8 mouse cellular contexts compared by ENCODE assay signal in genomic region chr15:98167645-98168621, GRCm38 (mm10). TPM values are rescaled to one million over a fixed set of nuclear protein-coding genes. Genes with fewer than 3 reads are reported as not detected.
DNase-seq lines count a peak whose midpoint lies in the region; ATAC-seq and TF ChIP-seq lines count a peak whose summit lies in the region.

No protein-coding gene starts in this region.

- no peaks in the 10 kb centered on the region for H3K9me3 ChIP-seq in ES-E14 (ENCODE audit: control insufficient read depth, insufficient read depth, low read depth, low read length)
- H3K9me3 ChIP-seq in hindbrain, embryonic 15.5 days = no peaks in the 10 kb centered on the region

- 1% methylated on average over 69 of the region's 69 CpGs for WGBS in hindbrain, embryonic 15.5 days

- H3K27me3 ChIP-seq in hindbrain, embryonic 15.5 days = no peaks in the 10 kb centered on the region; the same call in 1 of the 2 replicates

- peak; percentile 96 for ATAC-seq in hindbrain, embryonic 15.5 days (ENCODE audit: low FRiP score, low read depth)

- peaks cover 0 to 6% of the 10 kb centered on the region in 2 experiments; a peak in 1 of 4 replicates for H3K4me1 ChIP-seq in ES-E14 (ENCODE audit: control insufficient read depth in 2 of 2, insufficient read depth in 2 of 2, low read length in 2 of 2, poor library complexity in 1 of 2)
- peaks cover 46% of the 10 kb centered on the region for H3K4me1 ChIP-seq in hindbrain, embryonic 15.5 days (replicated peaks)

- H3K27ac ChIP-seq in ES-E14 (ENCODE audit: insufficient read depth, low read depth, low read length, poor library complexity, severe bottlenecking) = no peak overlapping the region
- peak overlapping the region; percentile 95 for H3K27ac ChIP-seq in hindbrain, embryonic 15.5 days (replicated peaks)

- in situ Hi-C loops in ES-E14 (cut with MboI; ENCODE audit: low sequenced_read_pairs in 2 of 2, unreplicated experiment in 2 of 2) = no loop called here

- no peak overlapping the region for H3K9ac ChIP-seq in ES-E14 (ENCODE audit: insufficient read depth, low read depth, low read length, poor library complexity, severe bottlenecking)
- peak overlapping the region; percentile 68 for H3K9ac ChIP-seq in hindbrain, embryonic 15.5 days

- peak; percentile 88 for DNase-seq in ES-E14 (ENCODE audit: low read depth, low spot score)
- peak; percentile 90 to 96 for DNase-seq in cerebellum, adult 18-20 months
- peak; percentile 91 for DNase-seq in forelimb bud, embryonic 11.5 days (ENCODE audit: low read depth, low spot score)
- DNase-seq in layer of hippocampus, postnatal 25 days (ENCODE audit: extremely low spot score in 1 of 2, low spot score in 1 of 2) = peak; percentile 77 to 80
- DNase-seq in lung, postnatal 25 days (ENCODE audit: low spot score) = peak; percentile 63
- peak; percentile 75 for DNase-seq in retina, postnatal 7 days (ENCODE audit: low read depth, low spot score)
- peak; percentile 83 for DNase-seq in urinary bladder, postnatal 14 days (ENCODE audit: low spot score)

- H3K4me2 ChIP-seq in hindbrain, embryonic 15.5 days = peak overlapping the region; percentile 82

- peak overlapping the region; percentile 46 to 57 for H3K4me3 ChIP-seq in ES-E14 (ENCODE audit: insufficient read depth in 1 of 2, low read depth in 1 of 2, low read length in 2 of 2, poor library complexity in 1 of 2, severe bottlenecking in 1 of 2)
- H3K4me3 ChIP-seq in hindbrain, embryonic 15.5 days = peak overlapping the region; percentile 58

- no peaks in the 10 kb centered on the region for H3K36me3 ChIP-seq in ES-E14 (ENCODE audit: control insufficient read depth, insufficient read depth, low read length, poor library complexity, severe bottlenecking)
- no peaks in the 10 kb centered on the region for H3K36me3 ChIP-seq in hindbrain, embryonic 15.5 days

TF ChIP-seq in ES-E14, 5 proteins besides CTCF, POLR2A, EP300 and RAD21:
- TF ChIP-seq CHD2 (IDR thresholded peaks at IDR 0.05; ENCODE audit: low read depth, low read length) (no peak), ZC3H11A (IDR thresholded peaks at IDR 0.05; ENCODE audit: borderline replicate concordance, low read depth, low read length) (no peak), HCFC1 (IDR thresholded peaks at IDR 0.05; ENCODE audit: borderline replicate concordance, insufficient read depth, low read length) (no peak), ZNF384 (IDR thresholded peaks at IDR 0.05; ENCODE audit: low read depth, low read length) (no peak), MAFK (IDR thresholded peaks at IDR 0.05; ENCODE audit: insufficient read depth, low read depth, low read length) (no peak)

RNA-seq across cellular contexts. Expression of gene Ccdc184, which starts 1.0 kb away (rescaled TPM):
- 0.32 and 0.80 TPM in 2 replicates for total RNA-seq in ES-E14 (2012; rRNA removed)
- polyA plus RNA-seq in hindbrain, embryonic 15.5 days (2015; fragmentation: Nextera tagmentation; extraction: Ambion mirVana) = 103 and 113 TPM in 2 replicates
- total RNA-seq in layer of hippocampus, postnatal 25 days (2021) = 10 to 100 TPM; 10.9 to 12.4 TPM

RNA-seq across cellular contexts. Expression of gene Asb8, which starts 2.5 kb away (rescaled TPM):
- total RNA-seq in ES-E14 (2012; rRNA removed) = 9.0 and 12.5 TPM in 2 replicates
- polyA plus RNA-seq in hindbrain, embryonic 15.5 days (2015; fragmentation: Nextera tagmentation; extraction: Ambion mirVana) = 58.4 and 60.7 TPM in 2 replicates
- 10 to 100 TPM; 48.7 to 53.0 TPM for total RNA-seq in layer of hippocampus, postnatal 25 days (2021)

RNA-seq across cellular contexts. Expression of gene Olfr288, which starts 27.4 kb away (rescaled TPM):
- not detected in 2 replicates for total RNA-seq in ES-E14 (2012; rRNA removed)
- not detected in 2 replicates for polyA plus RNA-seq in hindbrain, embryonic 15.5 days (2015; fragmentation: Nextera tagmentation; extraction: Ambion mirVana)
- not detected for total RNA-seq in layer of hippocampus, postnatal 25 days (2021)

RNA-seq across cellular contexts. Expression of gene Gm44579, which starts 52.8 kb away (rescaled TPM):
- not detected in 2 replicates for total RNA-seq in ES-E14 (2012; rRNA removed)
- not detected in 2 replicates for polyA plus RNA-seq in hindbrain, embryonic 15.5 days (2015; fragmentation: Nextera tagmentation; extraction: Ambion mirVana)
- under 1 TPM in 1 of 2 experiments, not detected in 1; 0.15 TPM for total RNA-seq in layer of hippocampus, postnatal 25 days (2021)

RNA-seq across cellular contexts. Expression of gene Olfr287, which starts 52.9 kb away (rescaled TPM):
- 0.16 TPM in 1 of 2 replicates, not detected in the other for total RNA-seq in ES-E14 (2012; rRNA removed)
- 0.12 and 0.21 TPM in 2 replicates for polyA plus RNA-seq in hindbrain, embryonic 15.5 days (2015; fragmentation: Nextera tagmentation; extraction: Ambion mirVana)
- total RNA-seq in layer of hippocampus, postnatal 25 days (2021) = 1 to 10 TPM; 3.6 to 5.3 TPM
